Mouse (Mus musculus) layer of hippocampus, adult 2 months (tissue): Measurements from ENCODE around the gene Ndst2. TPM values are rescaled to one million over a fixed set of nuclear protein-coding genes. Genes with fewer than 3 reads are reported as not detected.

Source experiments
- DNase-seq, 2 experiments: peaks; one replicate each; pipeline ENCODE4 v3.0.0; 2022; ENCODE audit warnings: low spot score in 2 of 2
- H3K27ac ChIP-seq: fragments of 200-600 bp; 2 replicates; pipeline ENCODE4 v1.8.1; 2022
- H3K4me3 ChIP-seq: fragments of 200-600 bp; 2 replicates; pipeline ENCODE4 v1.8.1; 2022; ENCODE audit warnings: mild to moderate bottlenecking
- CTCF ChIP-seq: fragments of 200-600 bp; conservative IDR thresholded peaks from 2 replicates; pipeline ENCODE4 v1.8.1; 2022; ENCODE audit warnings: antibody characterized with exemption, mild to moderate bottlenecking, moderate library complexity
- total RNA-seq, 2 experiments: library from RNA; stranded (reverse); gene quantifications; 2 replicates each; pipeline ENCODE4 v1.2.3; 2021

Gene Ndst2
- total RNA-seq, 2 experiments from 2014 or later: 20.4 to 20.9 TPM

GRCm38 (mm10) chr14:20758768-20759435, 24.5 kb upstream of the Ndst2 start:
- Histone ChIP-seq H3K4me3 (no peak overlapping the region), H3K27ac (no peak overlapping the region)
- no peak for DNase-seq
- TF ChIP-seq CTCF: peak; percentile 27

- no peak overlapping the region for H3K4me3 ChIP-seq
- DNase-seq: no peak
- no peak for TF ChIP-seq CTCF
- peak overlapping the region; percentile 36; the same call in 1 of the 2 replicates for H3K27ac ChIP-seq
Observed at GRCm38 (mm10) chr14:20757370-20757907, 23.1 kb upstream of the Ndst2 start.

GRCm38 (mm10) chr14:20753792-20754191, 19.4 kb upstream of the Ndst2 start:
- no peak for TF ChIP-seq CTCF
- Histone ChIP-seq H3K4me3 (no peak overlapping the region), H3K27ac (no peak overlapping the region)
- DNase-seq: no peak

- no peak for DNase-seq
Observed at GRCm38 (mm10) chr14:20750503-20750902, 16.1 kb upstream of the Ndst2 start.

GRCm38 (mm10) chr14:20749494-20750051, 15.2 kb upstream of the Ndst2 start:
- no peak for TF ChIP-seq CTCF
- Histone ChIP-seq H3K27ac (0 out of 2 replicates have a peak overlapping the region, but pooled peaks have one; percentile 5), H3K4me3 (no peak overlapping the region)
- no peak for DNase-seq

More at GRCm38 (mm10) chr14:20750503-20750902, 16.1 kb upstream of the Ndst2 start:
- H3K27ac ChIP-seq: no peak overlapping the region
- no peak overlapping the region for H3K4me3 ChIP-seq
- no peak for TF ChIP-seq CTCF

GRCm38 (mm10) chr14:20748388-20748787, 14.0 kb upstream of the Ndst2 start:
- no peak overlapping the region for H3K4me3 ChIP-seq
- H3K27ac ChIP-seq: peak overlapping the region; percentile 43; the same call in 1 of the 2 replicates
- DNase-seq: no peak
- no peak for TF ChIP-seq CTCF

- no peak for DNase-seq
- no peak overlapping the region for H3K4me3 ChIP-seq
- TF ChIP-seq CTCF: peak; percentile 74
- no peak overlapping the region; the same call in 1 of the 2 replicates for H3K27ac ChIP-seq
Observed at GRCm38 (mm10) chr14:20746935-20747334, 12.6 kb upstream of the Ndst2 start.

GRCm38 (mm10) chr14:20743614-20744013, 9.3 kb upstream of the Ndst2 start:
- Histone ChIP-seq H3K4me3 (no peak overlapping the region), H3K27ac (no peak overlapping the region)
- no peak for DNase-seq
- no peak for TF ChIP-seq CTCF

- Histone ChIP-seq H3K27ac (no peak overlapping the region), H3K4me3 (no peak overlapping the region)
- DNase-seq: no peak
- TF ChIP-seq CTCF: no peak
Observed at GRCm38 (mm10) chr14:20741301-20741700, 6.9 kb upstream of the Ndst2 start.

GRCm38 (mm10) chr14:20738511-20738910, 4.1 kb upstream of the Ndst2 start:
- H3K27ac ChIP-seq: no peak overlapping the region
- no peak for TF ChIP-seq CTCF
- DNase-seq: no peak
- no peak overlapping the region for H3K4me3 ChIP-seq

GRCm38 (mm10) chr14:20737306-20737705, 2.9 kb upstream of the Ndst2 start:
- TF ChIP-seq CTCF: peak; percentile 81
- H3K4me3 ChIP-seq: no peak overlapping the region
- no peak overlapping the region for H3K27ac ChIP-seq
- DNase-seq: peak in 1 of 2 experiments; percentile 51

- no peak for DNase-seq
- Histone ChIP-seq H3K4me3 (no peak overlapping the region), H3K27ac (no peak overlapping the region)
- TF ChIP-seq CTCF: no peak
Observed at GRCm38 (mm10) chr14:20735892-20736390, 1.6 kb upstream of the Ndst2 start.

GRCm38 (mm10) chr14:20735052-20735451, 690 bp upstream of the Ndst2 start:
- H3K4me3 ChIP-seq: peak overlapping the region; percentile 82

More at GRCm38 (mm10) chr14:20735052-20735451, 690 bp upstream of the Ndst2 start:
- H3K27ac ChIP-seq: peak overlapping the region; percentile 97; the same call in 1 of the 2 replicates
- TF ChIP-seq CTCF: no peak
- no peak for DNase-seq
